Mouse (Mus musculus): ENCODE measurements around the gene Uso1. TPM values are rescaled to one million over a fixed set of nuclear protein-coding genes. Genes with fewer than 3 reads are reported as not detected.

The Uso1 gene
- total and polyA plus RNA-seq, 3 experiments = 21.9 to 50.5 (median 39.7) TPM

GRCm38 (mm10) chr5:92234939-92235557 lies 97.3 kb downstream of the Uso1 start:
- no peaks in the 10 kb centered on the region for H3K36me3 ChIP-seq (replicated peaks)
- H3K4me3 ChIP-seq (ENCODE audit: low read depth, low read length) = no peak overlapping the region
- H3K9me3 ChIP-seq (replicated peaks) = no peaks in the 10 kb centered on the region
- DNase-seq (ENCODE audit: low spot score) (no peak), ATAC-seq (ENCODE audit: extremely low read depth, insufficient number of reproducible peaks, low FRiP score, poor library complexity, severe bottlenecking) (no peak)
- H3K27me3 ChIP-seq (ENCODE audit: insufficient read depth, low read length) = peaks cover 28% of the 10 kb centered on the region
- TF ChIP-seq POLR2AphosphoS5 (IDR thresholded peaks at IDR 0.05; ENCODE audit: insufficient replicate concordance, low read depth, low read length) = no peak
- no peak for TF ChIP-seq GATA2 (IDR thresholded peaks at IDR 0.05; ENCODE audit: borderline replicate concordance, low read depth, low read length)
- TF ChIP-seq CTCF (IDR thresholded peaks at IDR 0.05; ENCODE audit: low read depth, low read length) = no peak
- TF ChIP-seq GATA1 (IDR thresholded peaks at IDR 0.05; ENCODE audit: borderline replicate concordance, low read length) = no peak
- no peak for TF ChIP-seq TAL1 (conservative IDR thresholded peaks at IDR 0.05; ENCODE audit: low read depth, low read length)
- H3K4me1 ChIP-seq (ENCODE audit: insufficient read depth, low read depth, low read length) = peaks cover 15% of the 10 kb centered on the region

DNA sequence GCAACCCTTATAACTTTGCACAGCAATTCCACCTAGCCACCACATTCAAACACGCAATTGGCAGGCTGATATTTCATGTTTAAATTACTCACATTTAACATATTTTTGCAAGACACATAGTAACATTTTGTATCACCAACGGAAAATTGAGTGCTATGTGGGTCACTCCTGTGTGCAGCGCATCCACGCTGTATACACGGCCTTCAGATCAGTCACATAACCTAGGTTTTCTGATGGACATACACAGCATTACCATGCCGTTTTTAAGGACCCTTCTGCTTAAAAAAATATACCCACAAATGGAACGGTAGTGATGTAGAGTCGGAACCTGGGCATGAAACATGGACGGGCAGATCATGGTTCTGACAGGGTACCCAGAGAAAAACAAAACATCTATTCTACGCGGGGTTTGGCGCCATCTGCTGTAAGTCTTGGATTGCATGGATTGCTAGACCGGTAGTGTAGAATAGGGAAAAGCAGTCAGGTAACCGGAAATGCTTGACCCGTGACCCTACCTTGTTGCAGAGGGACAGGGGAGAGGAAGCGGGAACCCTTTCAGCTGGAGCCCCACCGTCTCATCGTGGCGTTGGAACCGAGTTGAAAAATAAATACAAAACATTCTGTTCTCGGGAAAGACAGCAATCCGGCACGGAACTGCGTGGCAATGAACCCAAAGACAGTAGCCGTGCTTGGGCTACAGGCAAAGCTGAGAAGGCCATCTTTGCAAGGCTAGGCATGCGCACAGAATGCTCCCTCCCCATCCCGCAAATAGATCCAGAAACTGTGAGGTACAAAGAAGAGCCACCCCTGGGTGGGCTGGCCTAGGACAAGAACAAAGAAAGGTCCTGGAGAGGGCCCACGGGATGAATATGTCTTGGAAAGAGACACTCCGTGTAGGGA lies 101.8 kb downstream of the Uso1 start:
- no peak for TF ChIP-seq GATA2 (IDR thresholded peaks at IDR 0.05; ENCODE audit: borderline replicate concordance, low read depth, low read length)
- TF ChIP-seq TAL1 (conservative IDR thresholded peaks at IDR 0.05; ENCODE audit: low read depth, low read length) = no peak
- TF ChIP-seq POLR2AphosphoS5 (IDR thresholded peaks at IDR 0.05; ENCODE audit: insufficient replicate concordance, low read depth, low read length) = no peak
- TF ChIP-seq GATA1 (IDR thresholded peaks at IDR 0.05; ENCODE audit: borderline replicate concordance, low read length) = no peak
- TF ChIP-seq CTCF (IDR thresholded peaks at IDR 0.05; ENCODE audit: low read depth, low read length) = no peak
- Histone ChIP-seq H3K4me1 (ENCODE audit: insufficient read depth, low read depth, low read length) (peaks cover 9% of the 10 kb centered on the region), H3K4me3 (ENCODE audit: low read depth, low read length) (no peak overlapping the region), H3K9me3 (replicated peaks) (no peaks in the 10 kb centered on the region), H3K27me3 (ENCODE audit: insufficient read depth, low read length) (peaks cover 14% of the 10 kb centered on the region; the same call in 1 of the 2 replicates), H3K36me3 (replicated peaks) (no peaks in the 10 kb centered on the region)
- ATAC-seq (ENCODE audit: extremely low read depth, insufficient number of reproducible peaks, low FRiP score, poor library complexity, severe bottlenecking) (no peak), DNase-seq (ENCODE audit: low spot score) (peak; percentile 23)

DNA sequence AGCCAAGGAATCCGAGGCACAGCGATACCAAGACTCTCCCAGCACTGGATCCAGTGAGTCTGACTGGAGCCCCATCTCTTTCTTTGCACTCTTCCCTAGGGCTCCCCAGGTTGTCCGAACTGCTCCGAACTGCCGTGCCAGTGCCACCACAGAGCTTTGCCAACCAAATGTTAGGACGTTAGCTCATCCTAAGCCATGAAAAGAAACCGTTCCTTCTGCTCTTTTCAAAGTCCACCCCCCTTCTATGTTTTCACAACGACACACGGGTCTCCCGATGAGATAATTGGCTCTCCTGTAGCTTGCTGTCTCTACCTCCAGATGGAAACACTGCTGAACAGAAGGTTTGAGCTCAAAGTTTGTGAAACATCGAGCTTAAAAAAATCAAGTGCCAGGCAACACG lies 103.0 kb downstream of the Uso1 start:
- Histone ChIP-seq H3K36me3 (replicated peaks) (no peaks in the 10 kb centered on the region), H3K4me1 (ENCODE audit: insufficient read depth, low read depth, low read length) (peaks cover 16% of the 10 kb centered on the region), H3K9me3 (replicated peaks) (no peaks in the 10 kb centered on the region), H3K27me3 (ENCODE audit: insufficient read depth, low read length) (peaks cover 6% of the 10 kb centered on the region; the same call in 1 of the 2 replicates), H3K4me3 (ENCODE audit: low read depth, low read length) (no peak overlapping the region)
- TF ChIP-seq POLR2AphosphoS5 (IDR thresholded peaks at IDR 0.05; ENCODE audit: insufficient replicate concordance, low read depth, low read length) = no peak
- no peak for TF ChIP-seq GATA2 (IDR thresholded peaks at IDR 0.05; ENCODE audit: borderline replicate concordance, low read depth, low read length)
- no peak for TF ChIP-seq GATA1 (IDR thresholded peaks at IDR 0.05; ENCODE audit: borderline replicate concordance, low read length)
- TF ChIP-seq TAL1 (conservative IDR thresholded peaks at IDR 0.05; ENCODE audit: low read depth, low read length) = no peak
- no peak for TF ChIP-seq CTCF (IDR thresholded peaks at IDR 0.05; ENCODE audit: low read depth, low read length)
- DNase-seq (ENCODE audit: low spot score) = no peak
- ATAC-seq (ENCODE audit: extremely low read depth, insufficient number of reproducible peaks, low FRiP score, poor library complexity, severe bottlenecking) = no peak

DNA sequence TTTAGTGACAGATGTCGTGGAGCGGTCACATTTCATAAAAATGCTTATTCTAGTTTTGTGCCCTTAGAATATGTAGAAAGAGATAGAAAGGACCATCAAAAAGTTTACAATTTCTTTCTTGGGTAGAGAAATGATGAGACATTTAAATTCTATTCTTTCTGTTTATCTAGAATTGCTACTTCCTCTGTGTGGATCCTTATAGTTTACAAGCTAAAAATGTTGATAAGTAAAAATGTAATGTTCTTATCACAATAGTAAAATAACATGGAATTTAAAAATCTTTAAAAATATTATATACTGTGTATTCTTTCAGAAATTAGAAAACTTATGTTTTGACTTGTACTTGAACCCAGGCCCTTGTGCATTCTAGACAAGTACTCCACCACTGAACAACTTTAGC lies 107.2 kb downstream of the Uso1 start:
- H3K9me3 ChIP-seq (replicated peaks) = no peaks in the 10 kb centered on the region
- ATAC-seq (ENCODE audit: extremely low read depth, insufficient number of reproducible peaks, low FRiP score, poor library complexity, severe bottlenecking) (no peak), DNase-seq (ENCODE audit: low spot score) (no peak)
- peaks cover 13% of the 10 kb centered on the region for H3K4me1 ChIP-seq (ENCODE audit: insufficient read depth, low read depth, low read length)
- no peak overlapping the region for H3K4me3 ChIP-seq (ENCODE audit: low read depth, low read length)
- TF ChIP-seq CTCF (IDR thresholded peaks at IDR 0.05; ENCODE audit: low read depth, low read length) = no peak
- H3K36me3 ChIP-seq (replicated peaks) = no peaks in the 10 kb centered on the region
- H3K27me3 ChIP-seq (ENCODE audit: insufficient read depth, low read length) = peaks cover 21% of the 10 kb centered on the region; the same call in 1 of the 2 replicates

GRCm38 (mm10) chr5:92245483-92245882 lies 107.7 kb downstream of the Uso1 start:
- H3K4me3 ChIP-seq (ENCODE audit: low read depth, low read length) = no peak overlapping the region
- peaks cover 24% of the 10 kb centered on the region; the same call in 1 of the 2 replicates for H3K27me3 ChIP-seq (ENCODE audit: insufficient read depth, low read length)
- H3K36me3 ChIP-seq (replicated peaks) = no peaks in the 10 kb centered on the region
- H3K9me3 ChIP-seq (replicated peaks) = no peaks in the 10 kb centered on the region
- TF ChIP-seq POLR2AphosphoS5 (IDR thresholded peaks at IDR 0.05; ENCODE audit: insufficient replicate concordance, low read depth, low read length) (no peak), GATA2 (IDR thresholded peaks at IDR 0.05; ENCODE audit: borderline replicate concordance, low read depth, low read length) (no peak), CTCF (IDR thresholded peaks at IDR 0.05; ENCODE audit: low read depth, low read length) (no peak), GATA1 (IDR thresholded peaks at IDR 0.05; ENCODE audit: borderline replicate concordance, low read length) (no peak), TAL1 (conservative IDR thresholded peaks at IDR 0.05; ENCODE audit: low read depth, low read length) (no peak)
- H3K4me1 ChIP-seq (ENCODE audit: insufficient read depth, low read depth, low read length) = peaks cover 13% of the 10 kb centered on the region
- ATAC-seq (ENCODE audit: extremely low read depth, insufficient number of reproducible peaks, low FRiP score, poor library complexity, severe bottlenecking) = peak; percentile 68
- DNase-seq (ENCODE audit: low spot score) = peak; percentile 44

- DNase-seq (ENCODE audit: low spot score) = no peak
- Histone ChIP-seq H3K27me3 (ENCODE audit: insufficient read depth, low read length) (peaks cover 26% of the 10 kb centered on the region), H3K36me3 (replicated peaks) (no peaks in the 10 kb centered on the region), H3K4me3 (ENCODE audit: low read depth, low read length) (no peak overlapping the region), H3K4me1 (ENCODE audit: insufficient read depth, low read depth, low read length) (peaks cover 13% of the 10 kb centered on the region), H3K9me3 (replicated peaks) (no peaks in the 10 kb centered on the region)
- ATAC-seq (ENCODE audit: extremely low read depth, insufficient number of reproducible peaks, low FRiP score, poor library complexity, severe bottlenecking) = no peak
- TF ChIP-seq GATA1 (IDR thresholded peaks at IDR 0.05; ENCODE audit: borderline replicate concordance, low read length) = no peak
- TF ChIP-seq CTCF (IDR thresholded peaks at IDR 0.05; ENCODE audit: low read depth, low read length) = no peak
- TF ChIP-seq GATA2 (IDR thresholded peaks at IDR 0.05; ENCODE audit: borderline replicate concordance, low read depth, low read length) = no peak
- no peak for TF ChIP-seq POLR2AphosphoS5 (IDR thresholded peaks at IDR 0.05; ENCODE audit: insufficient replicate concordance, low read depth, low read length)
- TF ChIP-seq TAL1 (conservative IDR thresholded peaks at IDR 0.05; ENCODE audit: low read depth, low read length) = no peak
Measured at GRCm38 (mm10) chr5:92248614-92249013, 110.9 kb downstream of the Uso1 start.
